Comparison of ENCODE assay signal across 7 mouse cellular contexts in genomic region chr7:68085870-68086341, GRCm38 (mm10).
DNase-seq lines count a peak whose midpoint lies in the region; ATAC-seq and TF ChIP-seq lines count a peak whose summit lies in the region.

No protein-coding gene starts in this region.

- DNase-seq in MEL-GATA-1-ER (ENCODE audit: extremely low read depth, low read depth) = peak; percentile 46
- DNase-seq in heart, adult 9 months (ENCODE audit: low spot score in 2 of 2) = peak; percentile 25 to 32
- DNase-seq in lung, postnatal 4 days = peak; percentile 36 to 52
- DNase-seq in frontal cortex, postnatal 14 days (ENCODE audit: low spot score in 2 of 2) = no peak
- no peak for DNase-seq in spleen, adult 18-20 months

- H3K4me3 ChIP-seq in bone marrow, adult 2 months (replicated peaks; ENCODE audit: control insufficient read depth, low read depth, low read length) = no peak overlapping the region
- no peak overlapping the region for H3K4me3 ChIP-seq in kidney, embryonic 14.5 days (ENCODE audit: low read length)

- H3K27me3 ChIP-seq in kidney, embryonic 14.5 days (ENCODE audit: control insufficient read depth, insufficient read depth, low read length) = no peaks in the 10 kb centered on the region

- peak; percentile 36; the same call in 1 of the 2 replicates for ATAC-seq in kidney, embryonic 14.5 days (ENCODE audit: low FRiP score, low TSS enrichment)

- TF ChIP-seq CTCF in bone marrow, adult 2 months (IDR thresholded peaks at IDR 0.05; ENCODE audit: control insufficient read depth, insufficient read depth, low read length) = peak; percentile 10; the same call in 1 of the 2 replicates

- H3K4me2 ChIP-seq in kidney, embryonic 14.5 days (replicated peaks; ENCODE audit: low read depth, low read length) = no peak overlapping the region

- no peak overlapping the region for H3K9ac ChIP-seq in kidney, embryonic 14.5 days (ENCODE audit: low read depth, low read length)

- TF ChIP-seq POLR2A in bone marrow, adult 2 months (IDR thresholded peaks at IDR 0.05; ENCODE audit: borderline replicate concordance, control insufficient read depth, low read depth, low read length) = no peak

- H3K36me3 ChIP-seq in kidney, embryonic 14.5 days (ENCODE audit: control insufficient read depth, insufficient read depth, low read length) = peaks cover 3% of the 10 kb centered on the region; the same call in 1 of the 2 replicates

- H3K27ac ChIP-seq in bone marrow, adult 2 months (ENCODE audit: control insufficient read depth, insufficient read depth, low read depth, low read length, poor library complexity) = no peak overlapping the region
- H3K27ac ChIP-seq in kidney, embryonic 14.5 days (ENCODE audit: low read depth, low read length) = peak overlapping the region; percentile 84

- no peaks in the 10 kb centered on the region for H3K9me3 ChIP-seq in kidney, embryonic 14.5 days (ENCODE audit: control insufficient read depth, low read length)

- peaks cover 3% of the 10 kb centered on the region; the same call in 1 of the 2 replicates for H3K4me1 ChIP-seq in bone marrow, adult 2 months (ENCODE audit: control insufficient read depth, insufficient read depth, low read length)
- H3K4me1 ChIP-seq in kidney, embryonic 14.5 days (ENCODE audit: control insufficient read depth, insufficient read depth, low read length) = peaks cover 41% of the 10 kb centered on the region

- WGBS in bone marrow, adult 2 months = 41% methylated on average over 4 of the region's 4 CpGs
- 61% methylated on average over 4 of the region's 4 CpGs for WGBS in kidney, embryonic 14.5 days

Comparison
In these comparisons a context has a peak if more than half of its experiments do, and no peak if none do; other contexts are left out.
1. DNase-seq: peak in MEL-GATA-1-ER (single experiment), heart, adult 9 months (2 of 2) and lung, postnatal 4 days (2 of 2); none in frontal cortex, postnatal 14 days (0 of 2) and spleen, adult 18-20 months (0 of 2).